Mouse (Mus musculus) splenic B cell, adult 2 months (primary cell): ENCODE results near the gene Ebna1bp2.

Experiments
- DNase-seq: peaks from one replicate; pipeline ENCODE4 v3.0.0-alpha.2; 2011; ENCODE audit warnings: low read depth, low spot score
- H3K27me3 ChIP-seq: 2 replicates; pipeline ENCODE4 v1.6.1; 2012; ENCODE audit warnings: mild to moderate bottlenecking, low read length, moderate library complexity, mixed read lengths; ENCODE audit not compliant: control insufficient read depth, poor library complexity, insufficient read depth, severe bottlenecking
- H3K36me3 ChIP-seq: 2 replicates; pipeline ENCODE4 v1.6.1; 2012; ENCODE audit warnings: mild to moderate bottlenecking, low read length, moderate library complexity, mixed read lengths; ENCODE audit not compliant: control insufficient read depth, poor library complexity, insufficient read depth, severe bottlenecking

Ebna1bp2 gene

GRCm38 (mm10) chr4:118642346-118643190, 22.0 kb downstream of the Ebna1bp2 start:
- no peaks in the 10 kb centered on the region for H3K36me3 ChIP-seq

GRCm38 (mm10) chr4:118645234-118645633, 24.6 kb downstream of the Ebna1bp2 start:
- peak; percentile 77 for DNase-seq
- Histone ChIP-seq H3K36me3 (no peaks in the 10 kb centered on the region), H3K27me3 (no peaks in the 10 kb centered on the region)

More at GRCm38 (mm10) chr4:118642346-118643190, 22.0 kb downstream of the Ebna1bp2 start:
- no peak for DNase-seq
- no peaks in the 10 kb centered on the region for H3K27me3 ChIP-seq

- no peaks in the 10 kb centered on the region for H3K27me3 ChIP-seq
- no peak for DNase-seq
Observed at GRCm38 (mm10) chr4:118658652-118659051, 38.1 kb downstream of the Ebna1bp2 start, which contains the start of gene Olfr62. Gene Olfr62, plus strand, starts transcription at chr4:118658952.

More at GRCm38 (mm10) chr4:118658652-118659051, 38.1 kb downstream of the Ebna1bp2 start, which contains the start of gene Olfr62:
- no peaks in the 10 kb centered on the region for H3K36me3 ChIP-seq
